Comparison of ENCODE assay signal across 15 mouse cellular contexts in the genomic region with DNA sequence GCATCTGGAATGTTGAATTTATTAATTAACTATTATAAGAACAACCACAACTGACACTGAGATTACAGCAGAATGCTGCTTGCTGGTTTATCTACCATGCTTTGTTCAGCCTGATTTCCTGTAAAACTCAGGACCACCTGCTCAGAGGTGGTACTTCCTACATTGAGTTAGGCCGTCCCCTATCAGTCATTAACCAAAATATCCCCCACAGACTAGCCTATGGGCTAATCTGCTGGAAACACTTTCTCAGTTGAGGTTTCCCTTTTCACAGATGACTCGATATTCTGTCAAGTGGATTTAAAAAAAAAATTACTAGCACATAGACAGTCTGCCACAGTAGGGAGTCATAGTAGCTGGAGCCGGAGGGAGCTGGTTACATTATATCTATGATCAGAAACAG. TPM values are rescaled to one million over a fixed set of nuclear protein-coding genes. Genes with fewer than 3 reads are reported as not detected.
"Had no signal": no experiment of that assay in that cellular context is flagged by ENCODE, and none has a peak within 500 bp of the region (broad histone marks: within the 10 kb centered on the region; RNA-seq: fewer than 3 reads in every experiment).

No protein-coding gene starts in this region.

- H3K4me2 ChIP-seq: liver, embryonic 13.5 days; neural tube, embryonic 12.5 days had no signal

- H3K9me3 ChIP-seq: limb, embryonic 10.5 days; liver, embryonic 13.5 days; midbrain, embryonic 10.5 days; neural tube, embryonic 12.5 days had no signal

- H3K27ac ChIP-seq: layer of hippocampus, adult 2 months; limb, embryonic 10.5 days; liver, embryonic 13.5 days; midbrain, embryonic 10.5 days; neural tube, embryonic 12.5 days; stomach, postnatal 0 days had no signal

- ATAC-seq: lung, postnatal 0 days had no signal

- H3K9ac ChIP-seq: liver, embryonic 13.5 days; neural tube, embryonic 12.5 days had no signal

- H3K4me1 ChIP-seq: limb, embryonic 10.5 days; liver, embryonic 13.5 days; midbrain, embryonic 10.5 days; neural tube, embryonic 12.5 days had no signal

- H3K27me3 ChIP-seq: liver, embryonic 13.5 days; neural tube, embryonic 12.5 days had no signal

- H3K36me3 ChIP-seq: limb, embryonic 10.5 days; liver, embryonic 13.5 days; midbrain, embryonic 10.5 days; neural tube, embryonic 12.5 days had no signal

- H3K4me3 ChIP-seq: layer of hippocampus, adult 2 months; limb, embryonic 10.5 days; liver, embryonic 13.5 days; midbrain, embryonic 10.5 days; neural tube, embryonic 12.5 days had no signal

- DNase-seq: kidney, adult 11 months; kidney, adult 9 months; kidney, postnatal 10 days; kidney, postnatal 4 days; liver, embryonic 13.5 days; lung, adult 2 months; lung, postnatal 4 days; midbrain, embryonic 14.5 days; thymus, postnatal 14 days had no signal

RNA-seq across cellular contexts. Expression of a gene that starts 31.5 kb away (rescaled TPM):
- polyA plus RNA-seq: limb, embryonic 10.5 days; midbrain, embryonic 10.5 days had no signal
